Mouse (Mus musculus) thymus, adult 2 months (tissue): ENCODE data around the gene Slc9a3r2.

Experiments
- CTCF ChIP-seq: fragments of 200-500 bp; IDR thresholded peaks from 2 replicates; pipeline ENCODE4 v1.5.1; 2012; ENCODE audit warnings: mild to moderate bottlenecking, control low read depth, low read length, moderate library complexity, borderline replicate concordance; ENCODE audit not compliant: control insufficient read depth, poor library complexity, insufficient read depth; ENCODE audit errors: extremely low read depth
- POLR2A ChIP-seq: fragments of 200-500 bp; IDR thresholded peaks from 2 replicates; pipeline ENCODE4 v1.6.1; 2012; ENCODE audit warnings: mild to moderate bottlenecking, low read length, control low read depth, moderate library complexity; ENCODE audit not compliant: control insufficient read depth, poor library complexity, insufficient read depth; ENCODE audit errors: extremely low read depth

DNA sequence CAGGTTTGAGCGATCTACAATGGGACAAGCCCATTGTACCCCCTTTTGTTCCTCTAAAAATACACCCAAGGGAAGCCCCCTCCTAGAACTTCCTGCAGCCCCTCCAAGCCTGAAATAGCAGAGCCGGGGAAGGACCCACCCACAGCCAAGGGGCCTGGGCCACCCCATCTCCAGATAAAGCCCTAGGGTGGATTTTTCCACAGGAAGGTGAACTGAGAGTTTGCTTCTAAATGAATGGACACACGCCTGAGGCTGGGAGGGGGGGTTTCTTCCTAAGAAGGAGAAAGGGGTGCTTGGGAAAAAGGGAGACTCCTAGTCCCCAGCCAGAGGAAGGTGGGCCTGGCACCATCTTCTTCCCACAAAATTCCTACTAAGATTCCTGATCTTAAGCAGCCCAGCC, 4.2 kb downstream of the Slc9a3r2 start:
- no peak for TF ChIP-seq CTCF
- TF ChIP-seq POLR2A, result no peak
